Mouse (Mus musculus): ENCODE measurements around the gene Prdm1.

GRCm38 (mm10) chr10:44463856-44464255 lies 64.4 kb downstream of the Prdm1 start:
- no peak for TF ChIP-seq POLR2A (IDR thresholded peaks at IDR 0.05; ENCODE audit: extremely low read depth, insufficient read depth, low read length)
- no peak for TF ChIP-seq CTCF (IDR thresholded peaks at IDR 0.05; ENCODE audit: low read depth, low read length)

Measured in liver, adult 2 months (tissue).